Mouse (Mus musculus) hindbrain, embryonic 16.5 days (tissue): ENCODE results near the gene Traf3. TPM values are rescaled to one million over a fixed set of nuclear protein-coding genes. Genes with fewer than 3 reads are reported as not detected.

Experiments
- polyA plus RNA-seq: library from polyadenylated mRNA; unstranded; fragments of >200 nt; fragmentation: Nextera tagmentation; extraction: Ambion mirVana; gene quantifications from 2 replicates; pipeline ENCODE4 v1.2.1, GENCODE M21; 2015

The Traf3 gene
- polyA plus RNA-seq, 1 experiment from 2014 or later = 15.9 TPM

Other genes starting within 250 kb of the Traf3 start
- gene Ankrd9, start 187.3 kb upstream of the Traf3 start, polyA plus RNA-seq = 12.2 and 14.2 TPM in 2 replicates
- 4.1 and 4.5 TPM in 2 replicates for gene Rcor1, start 127.0 kb upstream of the Traf3 start, polyA plus RNA-seq
- 0.19 TPM in 1 of 2 replicates, not detected in the other for gene 4930595D18Rik, start 18.1 kb downstream of the Traf3 start, polyA plus RNA-seq
- gene Amn, start 104.7 kb downstream of the Traf3 start, polyA plus RNA-seq = 39.0 and 59.0 TPM in 2 replicates
- 35.3 and 40.4 TPM in 2 replicates for gene Cdc42bpb, start 211.3 kb downstream of the Traf3 start, polyA plus RNA-seq
- gene Lbhd2, start 240.4 kb downstream of the Traf3 start, polyA plus RNA-seq = 2.5 and 3.3 TPM in 2 replicates